Mouse (Mus musculus) liver, embryonic 11.5 days (tissue): Measurements from ENCODE around the gene Adora3. TPM values are rescaled to one million over a fixed set of nuclear protein-coding genes. Genes with fewer than 3 reads are reported as not detected.
A peak's percentile ranks its signal among the peaks of the same experiment; 100 is the strongest.

Experiments
- ATAC-seq: fragments of 200-750 bp; cut with Nextera tagmentation; replicated peaks from 2 replicates; pipeline ENCODE4 v1.8.0; 2017; ENCODE audit warnings: moderate number of reproducible peaks, mild to moderate bottlenecking, moderate TSS enrichment, moderate library complexity; ENCODE audit not compliant: low FRiP score
- DNase-seq: peaks from one replicate; pipeline ENCODE4 v3.0.0-alpha.2; 2017; ENCODE audit warnings: low spot score
- H3K27ac ChIP-seq: fragments of 300-500 bp; sonication (generic); 2 replicates; pipeline ENCODE4 v1.5.1; 2014; ENCODE audit warnings: mild to moderate bottlenecking, low read depth, low read length, control low read depth
- H3K27me3 ChIP-seq: fragments of 300-500 bp; sonication (generic); replicated peaks from 2 replicates; pipeline ENCODE4 v1.6.1; 2014; ENCODE audit warnings: low read length, mixed read lengths; ENCODE audit not compliant: control insufficient read depth, insufficient read depth
- H3K36me3 ChIP-seq: fragments of 300-500 bp; sonication (generic); 2 replicates; pipeline ENCODE4 v1.6.1; 2014; ENCODE audit warnings: mild to moderate bottlenecking, low read length, moderate library complexity, mixed read lengths; ENCODE audit not compliant: control insufficient read depth, insufficient read depth
- H3K4me1 ChIP-seq: fragments of 300-500 bp; sonication (generic); replicated peaks from 2 replicates; pipeline ENCODE4 v1.6.1; 2014; ENCODE audit warnings: low read length, mixed read lengths; ENCODE audit not compliant: control insufficient read depth, insufficient read depth
- H3K4me2 ChIP-seq: fragments of 300-500 bp; sonication (generic); 2 replicates; pipeline ENCODE4 v1.6.1; 2014; ENCODE audit warnings: mild to moderate bottlenecking, control low read depth, moderate library complexity
- H3K4me3 ChIP-seq: fragments of 300-500 bp; sonication (generic); 2 replicates; pipeline ENCODE4 v1.5.1; 2014; ENCODE audit warnings: low read depth, low read length, control low read depth
- H3K9ac ChIP-seq: fragments of 300-500 bp; sonication (generic); 2 replicates; pipeline ENCODE4 v1.6.1; 2014; ENCODE audit warnings: low read depth, low read length, control low read depth
- H3K9me3 ChIP-seq: fragments of 300-500 bp; sonication (generic); 2 replicates; pipeline ENCODE4 v1.6.1; 2016; ENCODE audit warnings: low read length, inconsistent platforms, mixed read lengths; ENCODE audit not compliant: control insufficient read depth
- WGBS: fragments of 180-500 bp; shearing (Covaris S2); extraction: QIAGEN DNeasy Blood & Tissue Kit; methylation state at CpG from one replicate; pipeline ENCODE4 v1.1.7; 2014; 5-methylcytosine and 5-hydroxymethylcytosine counted together
- polyA plus RNA-seq: library from polyadenylated mRNA; unstranded; fragments of >200 nt; fragmentation: Nextera tagmentation; extraction: Ambion mirVana; gene quantifications from 2 replicates; pipeline ENCODE4 v1.2.1, GENCODE M21; 2014

Adora3 gene
- polyA plus RNA-seq, 1 experiment from 2014 or later: 0.36 TPM

- no peaks in the 10 kb centered on the region for H3K36me3 ChIP-seq
- no peaks in the 10 kb centered on the region for H3K9me3 ChIP-seq
- ATAC-seq (no peak), DNase-seq (peak; percentile 26)
- H3K27ac ChIP-seq: no peak overlapping the region
- no peak overlapping the region for H3K9ac ChIP-seq
- H3K4me1 ChIP-seq: no peaks in the 10 kb centered on the region
- H3K4me3 ChIP-seq: no peak overlapping the region
- 68% methylated on average over 2 of the region's 2 CpGs for WGBS
- no peaks in the 10 kb centered on the region for H3K27me3 ChIP-seq
- H3K4me2 ChIP-seq: no peak overlapping the region
Measured at GRCm38 (mm10) chr3:105868135-105868534, 2.5 kb upstream of the Adora3 start.

GRCm38 (mm10) chr3:105872034-105872433 is 1.4 kb downstream of the Adora3 start:
- no peak overlapping the region for H3K4me2 ChIP-seq
- no peaks in the 10 kb centered on the region for H3K4me1 ChIP-seq
- H3K27me3 ChIP-seq: no peaks in the 10 kb centered on the region
- ATAC-seq (no peak), DNase-seq (peak; percentile 26)
- no peak overlapping the region for H3K4me3 ChIP-seq
- 64% methylated on average over 6 of the region's 6 CpGs for WGBS
- no peak overlapping the region for H3K27ac ChIP-seq
- no peak overlapping the region for H3K9ac ChIP-seq
- H3K36me3 ChIP-seq: no peaks in the 10 kb centered on the region
- H3K9me3 ChIP-seq: no peaks in the 10 kb centered on the region

- WGBS: 47% methylated on average over 3 of the region's 3 CpGs
- no peak overlapping the region for H3K4me2 ChIP-seq
Measured at GRCm38 (mm10) chr3:105872579-105872978, 1.9 kb downstream of the Adora3 start.

GRCm38 (mm10) chr3:105873451-105874445 is 3.1 kb downstream of the Adora3 start:
- DNase-seq: peak; percentile 15
- ATAC-seq: no peak
- Histone ChIP-seq H3K9me3 (no peaks in the 10 kb centered on the region), H3K4me2 (no peak overlapping the region), H3K4me1 (no peaks in the 10 kb centered on the region), H3K9ac (no peak overlapping the region), H3K36me3 (no peaks in the 10 kb centered on the region), H3K4me3 (no peak overlapping the region), H3K27me3 (no peaks in the 10 kb centered on the region), H3K27ac (no peak overlapping the region)
- WGBS: 81% methylated on average over 6 of the region's 6 CpGs

More at GRCm38 (mm10) chr3:105872579-105872978, 1.9 kb downstream of the Adora3 start:
- no peaks in the 10 kb centered on the region for H3K36me3 ChIP-seq
- H3K4me1 ChIP-seq: no peaks in the 10 kb centered on the region
- H3K4me3 ChIP-seq: no peak overlapping the region
- H3K27ac ChIP-seq: no peak overlapping the region
- H3K9me3 ChIP-seq: no peaks in the 10 kb centered on the region
- ATAC-seq (no peak), DNase-seq (peak; percentile 11)
- no peaks in the 10 kb centered on the region for H3K27me3 ChIP-seq
- no peak overlapping the region for H3K9ac ChIP-seq

- no peaks in the 10 kb centered on the region for H3K4me1 ChIP-seq
- no peak overlapping the region for H3K9ac ChIP-seq
- DNase-seq (peak; percentile 27), ATAC-seq (no peak)
- H3K27me3 ChIP-seq: no peaks in the 10 kb centered on the region
- H3K9me3 ChIP-seq: no peaks in the 10 kb centered on the region
- no peak overlapping the region for H3K27ac ChIP-seq
- H3K36me3 ChIP-seq: no peaks in the 10 kb centered on the region
- no peak overlapping the region for H3K4me3 ChIP-seq
- WGBS: 73% methylated on average over 5 of the region's 5 CpGs
- no peak overlapping the region for H3K4me2 ChIP-seq
Measured at GRCm38 (mm10) chr3:105876022-105876421, 5.4 kb downstream of the Adora3 start.

GRCm38 (mm10) chr3:105877252-105877803 is 6.7 kb downstream of the Adora3 start:
- DNase-seq: peak; percentile 8
- no peak for ATAC-seq
- no peak overlapping the region for H3K27ac ChIP-seq

GRCm38 (mm10) chr3:105877919-105878318 is 7.3 kb downstream of the Adora3 start:
- Histone ChIP-seq H3K4me2 (no peak overlapping the region), H3K4me3 (no peak overlapping the region), H3K9me3 (no peaks in the 10 kb centered on the region), H3K36me3 (no peaks in the 10 kb centered on the region), H3K4me1 (no peaks in the 10 kb centered on the region), H3K27ac (no peak overlapping the region), H3K9ac (no peak overlapping the region), H3K27me3 (no peaks in the 10 kb centered on the region)
- DNase-seq: peak; percentile 15
- WGBS: 52% methylated on average over 2 of the region's 2 CpGs
- ATAC-seq: no peak

More at GRCm38 (mm10) chr3:105877252-105877803, 6.7 kb downstream of the Adora3 start:
- no peak overlapping the region for H3K4me3 ChIP-seq
- 75% methylated on average over 6 of the region's 6 CpGs for WGBS
- no peaks in the 10 kb centered on the region for H3K36me3 ChIP-seq
- H3K4me2 ChIP-seq: no peak overlapping the region
- H3K9ac ChIP-seq: no peak overlapping the region
- H3K27me3 ChIP-seq: no peaks in the 10 kb centered on the region
- H3K9me3 ChIP-seq: no peaks in the 10 kb centered on the region
- H3K4me1 ChIP-seq: no peaks in the 10 kb centered on the region

- no peaks in the 10 kb centered on the region for H3K4me1 ChIP-seq
- 88% methylated on average over 8 of the region's 8 CpGs for WGBS
- no peaks in the 10 kb centered on the region for H3K9me3 ChIP-seq
- ATAC-seq: no peak
- DNase-seq: no peak
- H3K9ac ChIP-seq: no peak overlapping the region
- H3K27me3 ChIP-seq: no peaks in the 10 kb centered on the region
- H3K4me2 ChIP-seq: no peak overlapping the region
- H3K4me3 ChIP-seq: no peak overlapping the region
- no peaks in the 10 kb centered on the region for H3K36me3 ChIP-seq
- no peak overlapping the region for H3K27ac ChIP-seq
Measured at GRCm38 (mm10) chr3:105878751-105879150, 8.1 kb downstream of the Adora3 start.
